Mouse (Mus musculus) NIH3T3 (cell line): ENCODE data around the gene Tctn1.

Experiments used
- DNase-seq: peaks from one replicate; pipeline ENCODE4 v3.0.0-alpha.2; 2012; ENCODE audit warnings: low read depth

The Tctn1 gene

DNA sequence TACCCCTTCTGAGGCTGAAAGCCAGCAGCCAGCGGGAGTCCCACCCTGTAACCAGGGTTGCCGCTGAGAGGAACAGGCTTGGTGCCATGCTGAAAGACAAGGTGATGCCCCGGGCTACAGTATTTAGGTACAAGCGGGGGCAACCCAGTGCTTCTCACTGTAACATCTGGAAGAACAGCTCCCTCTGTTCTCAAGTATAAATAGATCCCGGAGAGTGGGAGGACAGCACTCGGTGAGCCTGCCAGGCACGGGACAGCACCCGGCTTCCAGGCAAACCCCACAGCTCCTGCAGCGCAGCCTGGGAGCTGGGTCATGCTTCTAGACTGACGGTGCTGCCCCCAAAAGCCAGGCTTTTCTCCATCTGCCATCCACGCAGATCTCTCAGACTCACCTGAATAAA, 16.7 kb downstream of the Tctn1 start:
- DNase-seq: no peak

DNA sequence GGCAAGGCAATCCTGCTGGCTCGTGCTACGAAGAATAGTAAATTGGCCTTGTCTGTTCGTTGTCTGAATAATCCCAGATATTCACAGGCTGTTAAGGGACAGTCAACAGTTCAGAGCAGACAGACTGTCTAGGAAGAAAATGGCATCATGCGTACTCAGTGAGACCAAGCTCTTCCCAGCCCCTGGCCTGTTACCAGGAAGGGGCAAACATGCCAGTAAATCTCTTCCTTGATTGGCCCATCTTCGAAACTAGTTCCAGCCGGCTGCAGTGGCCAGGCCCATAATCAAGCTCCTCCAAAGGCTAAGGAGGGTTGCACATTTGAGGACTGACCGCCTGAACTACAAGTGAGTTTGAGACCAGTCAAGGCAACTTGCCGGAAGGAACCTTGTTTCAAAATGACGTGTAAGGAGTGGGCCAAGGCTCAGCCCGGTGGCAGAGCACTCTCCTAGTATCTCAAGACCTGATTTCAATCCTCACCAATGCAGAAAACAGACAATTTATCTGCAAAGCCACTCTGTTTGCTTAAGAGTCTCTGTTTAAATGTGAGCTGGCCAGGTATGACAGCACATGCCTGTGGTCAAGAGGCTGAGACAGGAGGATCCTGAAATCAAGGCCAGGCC, 17.6 kb downstream of the Tctn1 start:
- DNase-seq: no peak

DNA sequence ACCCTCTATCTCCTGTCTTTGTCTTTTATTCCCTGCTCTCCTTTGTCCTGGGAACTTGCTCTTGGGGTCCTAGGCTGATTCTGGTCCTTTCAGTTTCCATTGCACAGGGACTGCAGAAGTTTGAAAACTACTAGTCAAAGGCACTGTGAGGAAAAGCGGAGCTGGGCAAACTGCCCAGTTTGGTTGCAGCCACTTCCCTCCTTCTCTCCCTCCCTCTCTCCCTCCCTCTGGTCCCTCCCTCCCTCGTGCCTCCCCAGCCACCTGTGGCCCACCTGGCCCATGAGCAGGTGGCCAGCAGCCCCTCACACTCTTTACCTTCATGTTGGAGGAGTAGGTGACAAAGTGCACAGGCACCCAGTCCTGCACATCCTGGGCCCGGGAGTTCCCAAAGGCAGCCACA, 19.1 kb downstream of the Tctn1 start:
- DNase-seq: peak; percentile 33

- no peak for DNase-seq
Observed at GRCm38 (mm10) chr5:122243781-122244523, 20.3 kb downstream of the Tctn1 start.

DNA sequence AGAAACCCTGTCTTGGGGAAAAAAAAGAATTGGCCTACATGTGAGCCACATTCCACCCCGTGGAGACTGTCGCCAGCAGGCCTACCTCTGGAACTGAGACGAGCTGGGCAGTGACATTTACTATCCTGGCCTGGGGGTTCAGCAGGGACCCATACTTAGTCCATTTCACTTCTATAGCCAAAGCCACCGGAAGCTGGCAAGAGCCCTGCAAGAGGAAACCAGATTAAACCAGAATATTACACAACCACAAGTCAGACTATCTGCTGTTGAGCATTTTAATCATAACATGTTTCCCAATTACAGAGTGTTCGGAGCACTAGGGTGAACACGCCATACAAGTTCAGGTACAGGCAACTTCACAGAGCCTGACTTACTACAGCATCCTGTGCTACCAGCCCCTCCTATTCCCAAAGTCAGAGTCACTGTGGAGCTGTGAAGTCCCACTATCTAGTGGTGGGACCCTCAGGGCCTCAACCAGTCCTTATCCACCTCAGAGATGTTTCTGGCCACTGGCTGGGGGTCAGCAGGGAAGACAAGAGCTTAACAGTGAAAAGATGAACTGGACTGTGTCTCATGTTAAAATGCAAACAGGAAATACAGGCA, 21.6 kb downstream of the Tctn1 start:
- DNase-seq: no peak

- no peak for DNase-seq
Observed at GRCm38 (mm10) chr5:122240989-122241388, 23.3 kb downstream of the Tctn1 start.

DNA sequence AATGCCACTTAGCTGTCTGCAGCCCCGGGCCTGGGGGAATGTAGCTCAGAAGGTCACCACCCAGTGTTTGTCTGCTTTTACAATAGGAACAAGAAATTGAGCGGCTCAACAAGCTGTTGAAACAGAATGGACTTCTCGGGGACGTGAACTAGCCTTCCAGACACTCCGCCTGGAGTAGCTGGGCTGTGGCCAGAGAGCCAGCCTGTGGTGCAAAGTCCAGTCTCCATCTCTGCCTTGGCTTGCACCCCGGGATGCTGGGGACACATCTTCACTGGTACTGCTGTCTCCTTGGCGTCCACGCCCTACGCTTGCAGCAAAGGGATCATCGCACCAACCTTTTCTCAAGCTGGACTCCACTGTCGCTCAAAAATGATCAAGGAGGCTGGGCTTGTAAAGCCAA, 23.7 kb downstream of the Tctn1 start:
- no peak for DNase-seq

- DNase-seq: no peak
Observed at GRCm38 (mm10) chr5:122239618-122240017, 24.6 kb downstream of the Tctn1 start.

DNA sequence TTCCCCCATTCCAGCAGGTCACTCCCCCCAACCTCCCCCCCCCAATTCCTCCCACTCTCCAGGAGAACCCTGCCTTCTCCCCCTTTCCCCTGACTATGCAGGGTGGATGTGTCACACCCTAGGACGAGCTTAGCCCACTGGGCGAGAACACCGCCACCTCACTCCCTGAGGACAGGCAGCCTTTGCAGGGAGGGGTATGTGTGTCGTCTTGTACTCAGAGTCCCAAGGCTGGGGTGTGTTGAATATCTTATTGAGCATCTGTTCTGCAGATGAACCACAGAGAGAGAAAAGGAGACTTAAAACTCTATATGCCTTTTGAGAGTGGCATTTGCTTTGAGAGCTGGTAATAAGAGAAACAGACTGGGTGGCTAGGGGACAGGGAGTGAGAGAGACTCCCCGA, 27.1 kb downstream of the Tctn1 start:
- no peak for DNase-seq

DNA sequence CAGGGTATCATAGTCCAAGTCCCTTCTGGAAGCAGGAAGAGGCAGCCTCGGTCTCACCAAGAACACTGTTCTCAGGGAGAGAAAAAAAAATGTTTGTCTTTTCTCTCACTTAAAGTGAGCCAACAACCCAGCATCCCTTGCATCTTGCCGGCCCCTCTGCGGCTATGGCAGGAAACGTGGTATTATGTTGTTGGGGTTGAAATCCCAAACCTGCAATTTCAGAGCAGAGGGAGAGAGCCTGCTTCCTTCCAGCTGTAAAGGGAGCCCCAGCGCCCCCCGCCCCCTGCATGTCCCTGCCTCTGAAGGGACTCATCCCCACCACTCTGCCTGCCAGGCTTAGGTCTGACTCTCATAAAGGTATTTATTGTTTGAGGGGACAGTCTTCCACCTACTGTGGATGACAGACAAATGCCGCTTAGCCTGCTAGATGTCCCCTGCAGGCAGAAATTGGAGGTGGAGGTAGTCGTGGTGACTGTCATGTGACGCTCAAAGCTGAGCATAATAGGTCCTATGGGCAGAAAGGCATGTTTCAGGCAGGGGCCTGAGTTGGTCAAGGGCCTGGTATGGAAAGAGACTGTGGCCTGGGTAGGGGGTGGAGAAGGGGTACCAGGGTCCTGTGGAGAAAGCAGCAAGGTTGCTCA, 28.9 kb downstream of the Tctn1 start:
- DNase-seq: no peak

DNA sequence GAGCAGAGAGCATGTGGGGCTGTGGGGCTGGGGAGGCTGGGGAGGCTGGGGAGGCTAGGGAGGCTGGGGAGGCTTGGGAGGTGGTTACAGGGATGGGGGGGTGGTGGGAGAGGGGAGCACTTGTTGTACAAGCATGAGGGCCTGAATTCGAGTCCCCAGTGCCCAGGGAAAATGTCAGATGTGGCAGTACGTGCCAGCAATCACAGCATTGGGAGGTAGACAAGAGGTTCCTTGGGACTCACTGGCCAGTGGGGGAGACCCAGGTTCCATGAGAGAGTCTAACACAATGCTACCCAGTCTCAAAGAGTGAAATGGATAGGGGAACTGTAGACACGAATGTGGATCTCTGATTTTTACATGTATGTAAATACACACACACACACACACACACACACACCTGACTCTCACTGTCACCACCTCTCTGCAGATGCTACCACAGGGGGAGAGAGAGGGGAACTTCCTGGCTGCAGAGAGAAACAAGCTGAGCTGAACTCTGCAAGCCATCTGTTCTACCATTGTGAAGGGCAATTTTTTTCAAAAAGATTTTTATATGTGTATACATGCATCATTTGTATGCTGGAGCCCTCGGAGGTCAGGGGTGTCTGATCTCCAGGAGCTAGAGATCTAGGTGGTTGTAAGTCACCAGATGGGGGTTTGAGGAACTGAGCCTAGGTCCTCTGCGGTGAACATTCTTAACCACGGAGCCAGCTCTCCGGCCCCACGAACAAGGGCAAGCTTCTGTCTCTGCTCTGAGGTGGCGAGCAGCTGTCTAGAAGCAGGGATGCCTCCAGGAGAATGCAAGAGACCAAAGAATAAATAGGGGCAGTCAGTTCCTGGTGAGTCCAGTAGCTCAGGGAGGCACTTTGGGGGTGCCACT, 29.7 kb downstream of the Tctn1 start:
- DNase-seq: no peak

- no peak for DNase-seq
Observed at GRCm38 (mm10) chr5:122233695-122234094, 30.6 kb downstream of the Tctn1 start.

- no peak for DNase-seq
Observed at GRCm38 (mm10) chr5:122233077-122233581, 31.1 kb downstream of the Tctn1 start.

DNA sequence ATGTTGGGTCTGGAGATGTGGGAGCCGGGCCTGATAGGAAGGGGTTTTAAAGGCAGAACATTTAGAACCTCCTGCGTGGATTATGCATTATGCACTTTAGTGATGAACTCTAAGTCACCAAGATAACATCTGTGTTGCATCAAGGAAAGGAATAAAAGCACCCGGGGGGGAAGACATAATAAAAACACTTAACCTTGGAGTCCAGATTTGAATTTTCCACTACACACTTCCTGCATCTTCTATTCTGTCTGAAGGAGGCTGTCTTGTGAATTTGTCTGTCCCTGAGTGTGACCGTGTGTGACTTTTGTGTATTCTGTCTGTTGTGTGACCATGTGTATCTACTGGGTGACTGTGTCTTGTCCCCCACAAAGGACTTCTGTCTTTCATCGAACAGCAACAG, 32.3 kb downstream of the Tctn1 start:
- DNase-seq: no peak

GRCm38 (mm10) chr5:122231431-122231830, 32.8 kb downstream of the Tctn1 start:
- no peak for DNase-seq

GRCm38 (mm10) chr5:122230816-122231215, 33.4 kb downstream of the Tctn1 start:
- no peak for DNase-seq

GRCm38 (mm10) chr5:122228772-122229171, 35.5 kb downstream of the Tctn1 start:
- no peak for DNase-seq

DNA sequence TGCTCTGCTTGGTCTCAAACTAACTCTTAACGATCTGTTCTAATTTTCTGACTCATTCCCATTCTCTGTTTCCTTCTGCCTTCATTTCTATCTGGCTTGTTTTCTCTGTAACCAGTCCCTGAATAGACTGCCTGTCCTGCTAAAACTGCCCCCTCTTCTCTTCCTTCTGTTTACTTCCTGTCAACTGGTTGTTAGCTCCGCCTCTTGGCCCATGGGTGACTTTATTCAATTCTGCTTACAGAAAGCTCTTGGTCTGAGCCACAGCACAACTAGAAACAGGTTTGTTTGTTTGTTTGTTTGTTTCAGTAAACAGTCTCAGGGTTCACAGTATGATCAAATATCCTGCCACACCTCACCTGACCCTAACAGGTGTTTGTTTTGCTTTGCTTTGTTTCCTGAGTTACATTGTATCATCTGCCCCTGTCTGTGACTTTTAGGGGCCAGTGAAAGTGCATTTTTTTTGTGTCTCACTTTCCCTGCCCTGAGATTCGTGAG, 35.9 kb downstream of the Tctn1 start:
- no peak for DNase-seq

DNA sequence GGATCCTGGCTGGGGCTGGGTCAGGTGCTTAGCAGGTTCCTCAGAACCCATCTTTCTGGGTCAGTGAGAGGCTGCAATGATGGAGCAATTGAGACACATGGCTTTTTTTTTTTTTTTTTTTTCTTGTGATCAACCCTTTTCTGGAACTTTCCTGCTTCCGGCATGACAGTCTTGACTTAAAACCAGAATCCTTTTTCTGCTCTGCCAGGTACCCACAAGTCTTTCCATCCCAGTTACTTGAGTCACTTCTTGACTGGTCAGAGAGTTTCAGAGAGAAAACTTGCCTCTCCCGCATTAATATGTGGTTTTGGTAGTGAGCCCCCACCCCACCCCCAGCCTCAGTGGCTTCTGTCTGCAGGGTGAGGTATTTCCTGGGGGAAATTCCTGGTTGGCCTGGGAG, 40.0 kb downstream of the Tctn1 start:
- no peak for DNase-seq

DNA sequence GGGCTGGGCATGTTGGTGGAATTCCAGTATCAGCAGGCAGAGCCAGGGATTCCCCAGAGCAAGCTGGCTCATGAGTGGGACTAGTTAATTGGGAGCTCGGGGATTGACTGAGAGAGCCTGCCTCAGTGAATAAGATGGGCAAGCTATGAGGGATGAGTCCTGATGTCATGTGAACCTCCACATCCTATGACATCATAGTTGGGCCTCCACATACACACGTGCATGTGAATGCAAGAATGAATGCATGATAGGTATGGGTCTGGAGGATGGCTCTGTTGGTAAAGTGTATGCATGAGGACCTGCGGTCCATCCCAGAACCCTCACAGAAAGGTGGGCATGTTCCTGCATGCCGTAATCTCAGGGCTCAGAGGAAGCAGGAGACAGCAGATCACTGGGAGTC, 43.2 kb downstream of the Tctn1 start:
- DNase-seq: no peak
